Mouse (Mus musculus) adrenal gland, postnatal 36 days (tissue): ENCODE results near the gene Vmn2r65. TPM values are rescaled to one million over a fixed set of nuclear protein-coding genes. Genes with fewer than 3 reads are reported as not detected.

Experiments used
- DNase-seq, 2 experiments: peaks; one replicate each; pipeline ENCODE4 v3.0.0; 2021; ENCODE audit warnings: mixed read lengths in 1 of 2
- long read RNA-seq, 2 experiments: library from polyadenylated mRNA; stranded (forward); transcript quantifications; one replicate each; pipeline ENCODE4 v2.0.0; 2021; ENCODE audit warnings: borderline sequencing depth in 2 of 2
- total RNA-seq, 2 experiments: library from RNA; stranded (reverse); gene quantifications; 2 replicates each; pipeline ENCODE4 v1.2.3; 2021

Vmn2r65 gene
- total RNA-seq = not detected
- long read RNA-seq, experiment 1 = 0 reads
- long read RNA-seq, experiment 2 = 0 reads

DNA sequence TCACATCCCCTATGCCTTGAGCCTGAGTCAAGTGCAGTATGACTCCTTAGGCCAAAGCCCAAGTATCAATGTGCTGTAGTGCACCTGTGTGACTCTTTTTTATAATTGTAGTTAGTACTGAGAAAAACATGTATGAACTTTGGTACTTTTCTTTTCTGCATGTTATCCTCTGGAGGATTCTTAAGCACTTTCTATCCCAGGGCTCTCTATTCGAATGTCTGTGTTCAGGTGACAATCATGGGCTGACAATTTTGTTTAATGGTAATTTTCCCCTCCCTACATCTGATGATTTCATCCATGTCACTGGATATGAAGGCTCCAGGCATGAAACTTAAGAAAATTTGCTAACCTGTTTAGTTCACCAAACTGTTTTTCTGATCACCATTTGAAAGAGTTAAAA is at the start of gene Vmn2r65:
Vmn2r65 (minus strand) TSS at position 101 of the 400 bp plus-strand sequence.
- no peak for DNase-seq

- no peak for DNase-seq
Observed at GRCm38 (mm10) chr7:85012168-85012567, 48.3 kb upstream of the Vmn2r65 start, which contains the start of gene Vmn2r66. Gene Vmn2r66 (minus strand): TSS chr7:85012268.

DNA sequence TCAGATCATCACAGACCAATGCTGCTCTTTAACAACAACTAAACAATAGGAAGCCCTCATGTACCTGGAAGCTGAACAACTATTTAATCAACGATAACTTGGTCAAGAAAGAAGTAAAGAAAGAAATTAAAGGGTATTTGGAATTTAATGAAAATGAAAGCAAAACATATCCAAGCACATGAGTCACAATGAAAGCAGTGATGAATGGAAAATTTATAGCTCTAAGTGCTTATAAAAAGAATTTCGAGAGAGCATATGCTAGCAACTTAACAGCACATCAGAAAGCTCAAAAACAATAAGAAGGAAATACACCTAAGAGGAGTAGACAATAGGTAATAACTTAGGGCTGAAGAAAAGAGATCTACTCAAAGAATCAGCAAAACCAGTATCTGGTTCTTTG is 32.8 kb upstream of the Vmn2r65 start:
- no peak for DNase-seq

Other genes with a start within 250 kb of the Vmn2r65 start
- not detected for gene Olfr291, start 110.6 kb downstream of the Vmn2r65 start, total RNA-seq
- gene Vmn2r66, start 48.2 kb upstream of the Vmn2r65 start, total RNA-seq = not detected
- not detected for gene Vmn2r67, start 191.9 kb upstream of the Vmn2r65 start, total RNA-seq